Mouse (Mus musculus): ENCODE results near the gene Irf7. TPM values are rescaled to one million over a fixed set of nuclear protein-coding genes. Genes with fewer than 3 reads are reported as not detected.

The Irf7 gene
- total RNA-seq, 1 experiment = 0.67 TPM

DNA sequence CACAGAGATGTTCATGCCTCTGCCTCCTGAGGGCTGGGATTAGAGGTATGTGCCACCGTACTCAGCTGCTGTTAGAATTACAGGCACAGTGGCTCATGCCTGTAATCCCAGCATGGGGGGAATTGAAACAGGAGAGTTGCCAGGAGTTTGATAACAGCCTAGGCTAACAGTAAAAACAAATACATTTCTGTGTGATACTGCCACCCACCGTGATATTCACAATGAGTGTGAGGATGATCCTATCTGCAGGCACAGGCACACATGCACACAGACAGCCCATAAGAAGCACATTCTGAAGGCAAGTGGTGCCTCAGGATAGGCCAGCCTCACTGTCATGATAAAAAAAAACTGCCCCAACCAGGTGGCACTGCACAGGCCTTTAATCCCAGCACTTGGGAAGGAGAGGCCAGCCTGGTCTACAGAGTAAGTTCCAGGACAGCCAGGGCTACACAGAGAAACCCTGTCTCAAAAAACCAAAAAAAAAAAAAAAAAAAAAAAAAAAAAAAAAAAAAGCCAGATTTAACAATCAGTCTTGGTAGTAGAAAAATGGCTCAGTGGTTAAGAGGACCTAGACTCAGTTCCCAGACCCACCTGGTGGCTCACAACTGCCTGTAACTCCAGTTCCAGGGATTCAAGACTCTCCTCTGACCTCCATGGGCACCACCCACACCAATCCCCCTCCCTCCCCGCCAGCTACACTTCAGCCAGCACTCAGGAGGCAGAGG is 31.8 kb upstream of the Irf7 start:
- Histone ChIP-seq H3K36me3 (ENCODE audit: control insufficient read depth, insufficient read depth, low read length, poor library complexity, severe bottlenecking) (peaks cover 19% of the 10 kb centered on the region), H3K9me3 (ENCODE audit: control insufficient read depth, insufficient read depth, low read depth, low read length) (no peaks in the 10 kb centered on the region), H3K9ac (ENCODE audit: insufficient read depth, low read depth, low read length, poor library complexity, severe bottlenecking) (no peak overlapping the region), H3K27ac (ENCODE audit: insufficient read depth, low read depth, low read length, poor library complexity, severe bottlenecking) (no peak overlapping the region), H3K4me1 (ENCODE audit: control insufficient read depth in 2 of 2, insufficient read depth in 2 of 2, low read length in 2 of 2, poor library complexity in 1 of 2) (peaks cover 0 to 7% of the 10 kb centered on the region in 2 experiments; a peak in 1 of 4 replicates), H3K4me3 (ENCODE audit: insufficient read depth in 1 of 2, low read depth in 1 of 2, low read length in 2 of 2, poor library complexity in 1 of 2, severe bottlenecking in 1 of 2) (no peak overlapping the region)
- in situ Hi-C loops (cut with MboI; ENCODE audit: low sequenced_read_pairs in 2 of 2, unreplicated experiment in 2 of 2) = no loop called here
- DNase-seq (ENCODE audit: low read depth, low spot score) = no peak
- no peak for TF ChIP-seq ZC3H11A (IDR thresholded peaks at IDR 0.05; ENCODE audit: borderline replicate concordance, low read depth, low read length)
- TF ChIP-seq ZNF384 (IDR thresholded peaks at IDR 0.05; ENCODE audit: low read depth, low read length) = 0 out of 2 replicates have a peak, but pooled peaks have one; percentile 60

DNA sequence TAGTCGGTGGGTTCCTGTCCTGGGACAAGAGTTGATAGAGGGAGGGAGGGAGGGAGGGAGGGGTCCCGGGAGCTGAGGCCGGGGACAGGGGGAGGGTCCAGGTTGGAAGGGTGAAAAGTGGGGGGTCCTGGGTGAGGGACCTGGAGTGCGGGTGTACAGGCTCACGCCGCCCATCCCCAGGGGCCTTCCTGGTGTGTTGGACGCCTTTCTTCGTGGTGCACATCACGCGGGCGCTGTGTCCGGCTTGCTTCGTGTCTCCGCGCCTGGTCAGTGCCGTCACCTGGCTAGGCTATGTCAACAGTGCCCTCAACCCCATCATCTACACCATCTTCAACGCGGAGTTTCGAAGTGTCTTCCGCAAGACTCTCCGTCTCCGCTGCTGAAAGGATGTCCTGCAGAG is 28.2 kb upstream of the Irf7 start:
- H3K4me1 ChIP-seq (ENCODE audit: control insufficient read depth in 2 of 2, insufficient read depth in 2 of 2, low read length in 2 of 2, poor library complexity in 1 of 2) = peaks cover 0 to 11% of the 10 kb centered on the region in 2 experiments; a peak in 1 of 4 replicates
- in situ Hi-C loops (cut with MboI; ENCODE audit: low sequenced_read_pairs in 2 of 2, unreplicated experiment in 2 of 2) = no loop called here
- no peak for DNase-seq (ENCODE audit: low read depth, low spot score)
- peak overlapping the region; percentile 14 to 62 for H3K4me3 ChIP-seq (ENCODE audit: insufficient read depth in 1 of 2, low read depth in 1 of 2, low read length in 2 of 2, poor library complexity in 1 of 2, severe bottlenecking in 1 of 2)
- H3K9ac ChIP-seq (ENCODE audit: insufficient read depth, low read depth, low read length, poor library complexity, severe bottlenecking) = peak overlapping the region; percentile 55; the same call in 1 of the 2 replicates
- no peaks in the 10 kb centered on the region for H3K9me3 ChIP-seq (ENCODE audit: control insufficient read depth, insufficient read depth, low read depth, low read length)
- no peak overlapping the region for H3K27ac ChIP-seq (ENCODE audit: insufficient read depth, low read depth, low read length, poor library complexity, severe bottlenecking)
- H3K36me3 ChIP-seq (ENCODE audit: control insufficient read depth, insufficient read depth, low read length, poor library complexity, severe bottlenecking) = peaks cover 8% of the 10 kb centered on the region; the same call in 1 of the 2 replicates
- TF ChIP-seq ZC3H11A (IDR thresholded peaks at IDR 0.05; ENCODE audit: borderline replicate concordance, low read depth, low read length) = no peak
- TF ChIP-seq MAFK (IDR thresholded peaks at IDR 0.05; ENCODE audit: insufficient read depth, low read depth, low read length) = no peak
- TF ChIP-seq CHD2 (IDR thresholded peaks at IDR 0.05; ENCODE audit: low read depth, low read length) = no peak
- TF ChIP-seq ZNF384 (IDR thresholded peaks at IDR 0.05; ENCODE audit: low read depth, low read length) = no peak
- no peak for TF ChIP-seq HCFC1 (IDR thresholded peaks at IDR 0.05; ENCODE audit: borderline replicate concordance, insufficient read depth, low read length)

DNA sequence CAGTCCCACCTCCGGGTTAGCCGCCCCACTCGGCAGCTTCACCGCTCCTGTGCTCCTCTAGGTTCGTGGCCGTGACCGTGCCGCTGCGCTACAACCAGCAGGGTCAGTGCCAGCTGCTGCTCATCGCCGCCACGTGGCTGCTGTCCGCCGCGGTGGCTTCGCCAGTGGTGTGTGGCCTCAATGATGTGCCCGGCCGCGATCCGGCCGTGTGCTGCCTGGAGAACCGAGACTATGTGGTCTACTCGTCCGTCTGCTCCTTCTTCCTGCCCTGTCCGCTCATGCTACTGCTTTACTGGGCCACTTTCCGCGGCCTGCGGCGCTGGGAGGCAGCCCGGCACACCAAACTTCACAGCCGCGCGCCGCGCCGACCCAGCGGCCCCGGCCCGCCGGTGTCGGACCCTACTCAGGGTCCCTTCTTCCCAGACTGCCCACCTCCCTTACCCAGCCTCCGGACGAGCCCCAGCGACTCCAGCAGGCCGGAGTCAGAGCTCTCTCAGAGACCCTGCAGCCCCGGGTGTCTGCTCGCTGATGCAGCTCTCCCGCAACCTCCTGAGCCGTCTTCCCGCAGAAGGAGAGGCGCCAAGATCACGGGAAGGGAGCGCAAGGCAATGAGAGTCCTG is 27.7 kb upstream of the Irf7 start:
- peak overlapping the region; percentile 55 for H3K9ac ChIP-seq (ENCODE audit: insufficient read depth, low read depth, low read length, poor library complexity, severe bottlenecking)
- no peaks in the 10 kb centered on the region for H3K9me3 ChIP-seq (ENCODE audit: control insufficient read depth, insufficient read depth, low read depth, low read length)
- H3K4me3 ChIP-seq (ENCODE audit: insufficient read depth in 1 of 2, low read depth in 1 of 2, low read length in 2 of 2, poor library complexity in 1 of 2, severe bottlenecking in 1 of 2) = peak overlapping the region; percentile 14 to 62
- no peak for TF ChIP-seq CHD2 (IDR thresholded peaks at IDR 0.05; ENCODE audit: low read depth, low read length)
- no peak for TF ChIP-seq HCFC1 (IDR thresholded peaks at IDR 0.05; ENCODE audit: borderline replicate concordance, insufficient read depth, low read length)
- no peak for TF ChIP-seq ZC3H11A (IDR thresholded peaks at IDR 0.05; ENCODE audit: borderline replicate concordance, low read depth, low read length)
- TF ChIP-seq MAFK (IDR thresholded peaks at IDR 0.05; ENCODE audit: insufficient read depth, low read depth, low read length) = no peak
- no peak overlapping the region for H3K27ac ChIP-seq (ENCODE audit: insufficient read depth, low read depth, low read length, poor library complexity, severe bottlenecking)
- in situ Hi-C loops (cut with MboI; ENCODE audit: low sequenced_read_pairs in 2 of 2, unreplicated experiment in 2 of 2) = no loop called here
- H3K36me3 ChIP-seq (ENCODE audit: control insufficient read depth, insufficient read depth, low read length, poor library complexity, severe bottlenecking) = peaks cover 5% of the 10 kb centered on the region; the same call in 1 of the 2 replicates
- H3K4me1 ChIP-seq (ENCODE audit: control insufficient read depth in 2 of 2, insufficient read depth in 2 of 2, low read length in 2 of 2, poor library complexity in 1 of 2) = peaks cover 0 to 11% of the 10 kb centered on the region in 2 experiments; a peak in 1 of 4 replicates
- DNase-seq (ENCODE audit: low read depth, low spot score) = no peak

DNA sequence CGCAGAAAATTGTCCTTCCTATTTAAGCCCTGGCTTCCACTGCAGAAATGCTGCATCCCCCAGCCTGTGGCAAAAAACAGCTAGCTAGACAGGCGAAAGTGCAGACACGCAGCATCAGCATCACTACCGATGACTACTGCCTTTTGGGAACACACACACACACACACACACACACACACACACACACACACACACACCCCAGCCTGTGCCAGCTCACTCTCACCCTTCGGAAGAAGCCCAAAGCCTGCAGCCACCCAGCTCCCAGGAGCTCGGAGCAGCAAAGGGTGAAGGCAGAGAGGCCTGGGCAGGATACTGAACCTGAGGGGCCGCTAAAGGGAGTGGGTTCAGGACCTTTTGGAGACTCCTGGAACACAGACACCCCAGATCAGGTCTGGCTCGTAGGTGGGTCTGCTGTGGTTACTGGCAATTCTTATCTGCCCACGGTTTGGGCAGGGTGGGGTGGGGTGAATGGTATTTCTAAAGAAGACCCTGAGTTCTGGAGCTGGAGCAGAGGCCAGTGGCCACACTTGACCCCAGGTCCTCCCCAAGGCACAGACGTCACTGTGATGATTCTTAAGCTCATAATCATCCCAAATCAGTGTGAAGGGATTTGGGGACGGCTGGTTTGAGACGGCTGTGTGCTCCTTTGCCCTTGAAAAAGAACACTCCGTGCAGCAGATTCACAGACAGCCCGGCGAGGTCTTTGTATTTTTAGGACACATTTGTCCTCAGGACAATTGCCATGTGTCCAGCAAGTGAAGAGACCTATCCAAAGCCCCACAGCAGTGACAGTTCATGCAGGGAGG is 26.5 kb upstream of the Irf7 start:
- Histone ChIP-seq H3K27ac (ENCODE audit: insufficient read depth, low read depth, low read length, poor library complexity, severe bottlenecking) (no peak overlapping the region), H3K9me3 (ENCODE audit: control insufficient read depth, insufficient read depth, low read depth, low read length) (no peaks in the 10 kb centered on the region), H3K4me1 (ENCODE audit: control insufficient read depth in 2 of 2, insufficient read depth in 2 of 2, low read length in 2 of 2, poor library complexity in 1 of 2) (peaks cover 2 to 11% of the 10 kb centered on the region in 2 experiments; a peak in 3 of 4 replicates), H3K9ac (ENCODE audit: insufficient read depth, low read depth, low read length, poor library complexity, severe bottlenecking) (no peak overlapping the region; the same call in 1 of the 2 replicates), H3K4me3 (ENCODE audit: insufficient read depth in 1 of 2, low read depth in 1 of 2, low read length in 2 of 2, poor library complexity in 1 of 2, severe bottlenecking in 1 of 2) (no peak overlapping the region; a peak in 1 of 4 replicates), H3K36me3 (ENCODE audit: control insufficient read depth, insufficient read depth, low read length, poor library complexity, severe bottlenecking) (peaks cover 5% of the 10 kb centered on the region; the same call in 1 of the 2 replicates)
- no peak for DNase-seq (ENCODE audit: low read depth, low spot score)
- TF ChIP-seq HCFC1 (IDR thresholded peaks at IDR 0.05; ENCODE audit: borderline replicate concordance, insufficient read depth, low read length) = no peak
- no peak for TF ChIP-seq ZNF384 (IDR thresholded peaks at IDR 0.05; ENCODE audit: low read depth, low read length)
- TF ChIP-seq MAFK (IDR thresholded peaks at IDR 0.05; ENCODE audit: insufficient read depth, low read depth, low read length) = no peak
- no peak for TF ChIP-seq CHD2 (IDR thresholded peaks at IDR 0.05; ENCODE audit: low read depth, low read length)
- no peak for TF ChIP-seq ZC3H11A (IDR thresholded peaks at IDR 0.05; ENCODE audit: borderline replicate concordance, low read depth, low read length)
- in situ Hi-C loops (cut with MboI; ENCODE audit: low sequenced_read_pairs in 2 of 2, unreplicated experiment in 2 of 2) = no loop called here
